Mouse (Mus musculus) cortical plate, adult 2 months (tissue): ENCODE data around the gene Slc2a12.

Source experiments
- CTCF ChIP-seq: fragments of 200-500 bp; IDR thresholded peaks from 2 replicates; pipeline ENCODE4 v1.5.1; 2011; ENCODE audit warnings: mild to moderate bottlenecking, control low read depth, low read length; ENCODE audit not compliant: insufficient read depth; ENCODE audit errors: extremely low read depth
- POLR2A ChIP-seq: fragments of 200-500 bp; IDR thresholded peaks from 2 replicates; pipeline ENCODE4 v1.6.1; 2011; ENCODE audit warnings: mild to moderate bottlenecking, low read length, control low read depth; ENCODE audit not compliant: insufficient read depth; ENCODE audit errors: extremely low read depth

DNA sequence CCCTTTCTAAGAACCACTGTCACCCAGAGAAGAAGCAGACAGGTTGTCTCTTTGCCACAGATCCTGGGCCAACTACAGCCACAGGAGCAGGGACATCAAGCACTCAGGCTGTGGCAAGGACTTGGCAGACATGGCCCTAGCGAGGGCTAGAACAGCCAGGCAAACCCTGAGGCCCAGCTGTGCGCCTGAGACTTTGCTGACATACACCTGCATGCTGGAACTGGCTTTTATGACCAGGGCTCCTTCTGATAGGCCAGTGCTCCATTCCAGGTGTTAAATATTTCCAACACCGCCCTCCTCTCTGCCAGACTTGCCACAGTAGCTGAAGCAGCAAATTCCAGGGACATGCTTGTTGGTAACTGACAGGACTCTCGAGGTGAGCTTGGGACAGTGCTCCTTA lies 3.9 kb downstream of the Slc2a12 start:
- TF ChIP-seq CTCF (no peak), POLR2A (no peak)
